Mouse (Mus musculus) ES-E14 (cell line): ENCODE measurements around the gene Tmem179. TPM values are rescaled to one million over a fixed set of nuclear protein-coding genes. Genes with fewer than 3 reads are reported as not detected.

Experiments
- DNase-seq: peaks from one replicate; pipeline ENCODE4 v3.0.0-alpha.2; 2013; ENCODE audit warnings: low read depth, low spot score
- H3K27ac ChIP-seq: 2 replicates; pipeline ENCODE4 v1.5.1; 2012; ENCODE audit warnings: low read depth, mild to moderate bottlenecking, low read length, moderate library complexity, mixed read lengths; ENCODE audit not compliant: poor library complexity, insufficient read depth, severe bottlenecking
- H3K36me3 ChIP-seq: 2 replicates; pipeline ENCODE4 v1.6.1; 2012; ENCODE audit warnings: mild to moderate bottlenecking, low read length, moderate library complexity, mixed read lengths; ENCODE audit not compliant: control insufficient read depth, poor library complexity, insufficient read depth, severe bottlenecking
- H3K4me1 ChIP-seq, 2 experiments: fragments of 150-350 bp in 1 of 2; sonication (generic) in 1 of 2; 2 replicates each; pipeline ENCODE4 v1.6.1; 2012; ENCODE audit warnings: low read length in 2 of 2, mild to moderate bottlenecking in 1 of 2, mixed read lengths in 1 of 2; ENCODE audit not compliant: control insufficient read depth in 2 of 2, insufficient read depth in 2 of 2, poor library complexity in 1 of 2
- H3K4me3 ChIP-seq, 2 experiments: fragments of 150-350 bp in 1 of 2; sonication (generic) in 1 of 2; 2 replicates each; pipeline ENCODE4 v1.5.1; 2012; ENCODE audit warnings: low read length in 2 of 2, low read depth in 1 of 2, mild to moderate bottlenecking in 1 of 2, mixed read lengths in 1 of 2; ENCODE audit not compliant: insufficient read depth in 1 of 2, poor library complexity in 1 of 2, severe bottlenecking in 1 of 2
- H3K9ac ChIP-seq: 2 replicates; pipeline ENCODE4 v1.6.1; 2012; ENCODE audit warnings: low read depth, mild to moderate bottlenecking, low read length, mixed read lengths; ENCODE audit not compliant: poor library complexity, insufficient read depth, severe bottlenecking
- H3K9me3 ChIP-seq: fragments of 150-350 bp; sonication (generic); 2 replicates; pipeline ENCODE4 v1.6.1; 2012; ENCODE audit warnings: low read depth, mild to moderate bottlenecking, low read length; ENCODE audit not compliant: control insufficient read depth, insufficient read depth
- CHD2 ChIP-seq: IDR thresholded peaks from 2 replicates; pipeline ENCODE4 v1.6.1; 2014; ENCODE audit warnings: mild to moderate bottlenecking, low read depth, low read length, inconsistent platforms
- HCFC1 ChIP-seq: IDR thresholded peaks from 2 replicates; pipeline ENCODE4 v1.6.1; 2012; ENCODE audit warnings: low read length, inconsistent platforms, borderline replicate concordance; ENCODE audit not compliant: insufficient read depth
- MAFK ChIP-seq: IDR thresholded peaks from 2 replicates; pipeline ENCODE4 v1.6.1; 2014; ENCODE audit warnings: mild to moderate bottlenecking, low read depth, low read length, inconsistent platforms; ENCODE audit not compliant: insufficient read depth
- ZC3H11A ChIP-seq: IDR thresholded peaks from 2 replicates; pipeline ENCODE4 v1.6.1; 2012; ENCODE audit warnings: low read depth, mild to moderate bottlenecking, inconsistent platforms, low read length, borderline replicate concordance
- ZNF384 ChIP-seq: IDR thresholded peaks from 2 replicates; pipeline ENCODE4 v1.6.1; 2012; ENCODE audit warnings: low read depth, low read length, inconsistent platforms
- in situ Hi-C, 2 experiments: fragments of 600-800 bp; cut with MboI; formaldehyde crosslinking; loops; one replicate each; pipeline ENCODE4 v1.15.1; 2025; ENCODE audit warnings: low sequenced_read_pairs in 2 of 2, inconsistent platforms in 1 of 2; ENCODE audit not compliant: unreplicated experiment in 2 of 2
- total RNA-seq: library from RNA; depleted of rRNA; stranded (reverse); fragments of 300-350 nt; gene quantifications from 2 replicates; pipeline ENCODE4 v1.2.3, GENCODE M21; 2012; rRNA removed

Gene Tmem179
- total RNA-seq: 3.1 and 3.5 TPM in 2 replicates

GRCm38 (mm10) chr12:112516697-112517337 is at the start of gene Tmem179:
TSS of gene Tmem179 (minus strand) at chr12:112516747.
- no peak within 1 kb of the TSS for H3K27ac ChIP-seq
- no peak within 1 kb of the TSS for H3K4me3 ChIP-seq
- in situ Hi-C loops: no loop called here
- H3K36me3 ChIP-seq: no peaks in the 10 kb centered on the region
- no peak within 1 kb of the TSS for H3K9ac ChIP-seq
- no peaks in the 10 kb centered on the region for H3K9me3 ChIP-seq
- peak; percentile 60 for DNase-seq
- TF ChIP-seq MAFK (peak; percentile 99), HCFC1 (no peak)
- H3K4me1 ChIP-seq: peaks cover 0 to 19% of the 10 kb centered on the region in 2 experiments; a peak in 2 of 4 replicates

GRCm38 (mm10) chr12:112563011-112563410 is 46.5 kb upstream of the Tmem179 start:
- no peak for TF ChIP-seq ZC3H11A
- no peak for TF ChIP-seq MAFK
- no peak overlapping the region for H3K4me3 ChIP-seq
- no peaks in the 10 kb centered on the region for H3K36me3 ChIP-seq
- no peak overlapping the region for H3K9ac ChIP-seq
- H3K4me1 ChIP-seq: peaks cover 0 to 10% of the 10 kb centered on the region in 2 experiments; a peak in 1 of 4 replicates
- no peaks in the 10 kb centered on the region for H3K9me3 ChIP-seq
- DNase-seq: no peak
- in situ Hi-C loops: no loop called here
- no peak overlapping the region for H3K27ac ChIP-seq

- H3K36me3 ChIP-seq: no peaks in the 10 kb centered on the region
- no peak overlapping the region for H3K4me3 ChIP-seq
- no peak overlapping the region for H3K27ac ChIP-seq
- H3K4me1 ChIP-seq: peaks cover 0 to 10% of the 10 kb centered on the region in 2 experiments; a peak in 1 of 4 replicates
- in situ Hi-C loops: no loop called here
- TF ChIP-seq ZC3H11A: no peak
- TF ChIP-seq MAFK: no peak
- TF ChIP-seq CHD2: no peak
- no peak for TF ChIP-seq ZNF384
- no peak for TF ChIP-seq HCFC1
- H3K9ac ChIP-seq: no peak overlapping the region
- no peak for DNase-seq
- H3K9me3 ChIP-seq: no peaks in the 10 kb centered on the region
Measured at GRCm38 (mm10) chr12:112562462-112562861, 45.9 kb upstream of the Tmem179 start.

GRCm38 (mm10) chr12:112561163-112561562 is 44.6 kb upstream of the Tmem179 start:
- Histone ChIP-seq H3K4me1 (peaks cover 0 to 17% of the 10 kb centered on the region in 2 experiments; a peak in 2 of 4 replicates), H3K9ac (no peak overlapping the region), H3K36me3 (no peaks in the 10 kb centered on the region), H3K27ac (no peak overlapping the region), H3K4me3 (no peak overlapping the region), H3K9me3 (no peaks in the 10 kb centered on the region)
- TF ChIP-seq MAFK (no peak), ZNF384 (no peak), ZC3H11A (no peak), CHD2 (no peak), HCFC1 (no peak)
- in situ Hi-C loops: no loop called here
- DNase-seq: no peak

- no peak overlapping the region for H3K4me3 ChIP-seq
- H3K9ac ChIP-seq: no peak overlapping the region
- no peaks in the 10 kb centered on the region for H3K36me3 ChIP-seq
- peaks cover 0 to 17% of the 10 kb centered on the region in 2 experiments; a peak in 2 of 4 replicates for H3K4me1 ChIP-seq
- no peak for DNase-seq
- no peak for TF ChIP-seq MAFK
- TF ChIP-seq ZC3H11A: no peak
- TF ChIP-seq ZNF384: no peak
- TF ChIP-seq CHD2: no peak
- no peak for TF ChIP-seq HCFC1
- H3K9me3 ChIP-seq: no peaks in the 10 kb centered on the region
- in situ Hi-C loops: no loop called here
- H3K27ac ChIP-seq: no peak overlapping the region
Measured at GRCm38 (mm10) chr12:112560176-112560797, 43.7 kb upstream of the Tmem179 start.
